Mouse (Mus musculus): Measurements from ENCODE around the gene Rsad2. TPM values are rescaled to one million over a fixed set of nuclear protein-coding genes. Genes with fewer than 3 reads are reported as not detected.
A peak's percentile ranks its signal among the peaks of the same experiment; 100 is the strongest.
"Not testable (repeated sequence)": the region's sequence is repeated elsewhere in the genome, so short reads cannot be mapped to it uniquely, and the experiment has no call there.

Gene Rsad2
- 0.42 and 0.58 TPM in 2 replicates for polyA plus RNA-seq (2014; fragmentation: Nextera tagmentation; extraction: Ambion mirVana)

- DNase-seq (ENCODE audit: low spot score) (peak; percentile 51), ATAC-seq (ENCODE audit: low FRiP score) (no peak)
- Histone ChIP-seq H3K4me2 (replicated peaks) (0 out of 2 replicates have a peak within 1 kb of the TSS, but pooled peaks have one; percentile 12), H3K36me3 (replicated peaks; ENCODE audit: control insufficient read depth, insufficient read depth) (no peaks in the 10 kb centered on the region), H3K27ac (no peak within 1 kb of the TSS), H3K9ac (no peak within 1 kb of the TSS), H3K4me3 (replicated peaks; ENCODE audit: low read length) (no peak within 1 kb of the TSS), H3K4me1 (replicated peaks; ENCODE audit: control insufficient read depth, insufficient read depth, low read length) (no peaks in the 10 kb centered on the region), H3K9me3 (ENCODE audit: control insufficient read depth, low read length) (no peaks in the 10 kb centered on the region), H3K27me3 (ENCODE audit: control insufficient read depth, insufficient read depth, low read length) (no peaks in the 10 kb centered on the region)
- WGBS: 43% methylated on average over 13 of the region's 13 CpGs
These were observed at the start of gene Rsad2 for GRCm38 (mm10) chr12:26456028-26456698. Gene Rsad2, minus strand, starts transcription at chr12:26456452.

- WGBS: 78% methylated on average over 3 of the region's 3 CpGs
- no peak overlapping the region for H3K9ac ChIP-seq
- no peaks in the 10 kb centered on the region for H3K9me3 ChIP-seq (ENCODE audit: control insufficient read depth, low read length)
- H3K36me3 ChIP-seq (replicated peaks; ENCODE audit: control insufficient read depth, insufficient read depth): no peaks in the 10 kb centered on the region
- no peak overlapping the region for H3K4me3 ChIP-seq (replicated peaks; ENCODE audit: low read length)
- no peak overlapping the region for H3K27ac ChIP-seq
- ATAC-seq (ENCODE audit: low FRiP score) (no peak), DNase-seq (ENCODE audit: low spot score) (no peak)
- no peaks in the 10 kb centered on the region for H3K27me3 ChIP-seq (ENCODE audit: control insufficient read depth, insufficient read depth, low read length)
- 0 out of 2 replicates have a peak, but pooled peaks cover 5% of the 10 kb centered on the region for H3K4me1 ChIP-seq (replicated peaks; ENCODE audit: control insufficient read depth, insufficient read depth, low read length)
- H3K4me2 ChIP-seq (replicated peaks): no peak overlapping the region
These were observed 44.8 kb upstream of the Rsad2 start for GRCm38 (mm10) chr12:26501042-26501441.

GRCm38 (mm10) chr12:26489942-26490341, 33.7 kb upstream of the Rsad2 start:
- WGBS: 90% methylated on average over 1 of the region's 1 CpGs
- H3K27me3 ChIP-seq (ENCODE audit: control insufficient read depth, insufficient read depth, low read length): no peaks in the 10 kb centered on the region
- H3K4me1 ChIP-seq (replicated peaks; ENCODE audit: control insufficient read depth, insufficient read depth, low read length): peaks cover 10% of the 10 kb centered on the region; the same call in 1 of the 2 replicates

GRCm38 (mm10) chr12:26488617-26489274, 32.5 kb upstream of the Rsad2 start:
- H3K36me3 ChIP-seq (replicated peaks; ENCODE audit: control insufficient read depth, insufficient read depth): no peaks in the 10 kb centered on the region
- H3K27ac ChIP-seq: no peak overlapping the region
- no peaks in the 10 kb centered on the region for H3K9me3 ChIP-seq (ENCODE audit: control insufficient read depth, low read length)
- H3K9ac ChIP-seq: 0 out of 2 replicates have a peak overlapping the region, but pooled peaks have one; percentile 14
- no peak overlapping the region; the same call in 1 of the 2 replicates for H3K4me2 ChIP-seq (replicated peaks)
- no peak overlapping the region for H3K4me3 ChIP-seq (replicated peaks; ENCODE audit: low read length)
- ATAC-seq (ENCODE audit: low FRiP score): no peak
- WGBS: 37% methylated on average over 5 of the region's 5 CpGs
- no peak for DNase-seq (ENCODE audit: low spot score)
- no peaks in the 10 kb centered on the region for H3K27me3 ChIP-seq (ENCODE audit: control insufficient read depth, insufficient read depth, low read length)
- H3K4me1 ChIP-seq (replicated peaks; ENCODE audit: control insufficient read depth, insufficient read depth, low read length): peaks cover 10% of the 10 kb centered on the region; the same call in 1 of the 2 replicates

More at GRCm38 (mm10) chr12:26489942-26490341, 33.7 kb upstream of the Rsad2 start:
- no peak overlapping the region for H3K9ac ChIP-seq
- no peak overlapping the region for H3K4me3 ChIP-seq (replicated peaks; ENCODE audit: low read length)
- DNase-seq (ENCODE audit: low spot score) (no peak), ATAC-seq (ENCODE audit: low FRiP score) (no peak)
- no peaks in the 10 kb centered on the region for H3K36me3 ChIP-seq (replicated peaks; ENCODE audit: control insufficient read depth, insufficient read depth)
- H3K9me3 ChIP-seq (ENCODE audit: control insufficient read depth, low read length): no peaks in the 10 kb centered on the region
- H3K4me2 ChIP-seq (replicated peaks): no peak overlapping the region
- no peak overlapping the region for H3K27ac ChIP-seq

GRCm38 (mm10) chr12:26487874-26488616, 31.8 kb upstream of the Rsad2 start:
- H3K9me3 ChIP-seq (ENCODE audit: control insufficient read depth, low read length): no peaks in the 10 kb centered on the region
- 41% methylated on average over 14 of the region's 14 CpGs for WGBS
- peak; percentile 55; the same call in 1 of the 2 replicates for ATAC-seq (ENCODE audit: low FRiP score)
- H3K36me3 ChIP-seq (replicated peaks; ENCODE audit: control insufficient read depth, insufficient read depth): no peaks in the 10 kb centered on the region
- no peak overlapping the region; the same call in 1 of the 2 replicates for H3K4me2 ChIP-seq (replicated peaks)
- 0 out of 2 replicates have a peak overlapping the region, but pooled peaks have one; percentile 14 for H3K9ac ChIP-seq
- H3K27me3 ChIP-seq (ENCODE audit: control insufficient read depth, insufficient read depth, low read length): no peaks in the 10 kb centered on the region
- DNase-seq (ENCODE audit: low spot score): peak; percentile 83
- H3K27ac ChIP-seq: no peak overlapping the region
- H3K4me3 ChIP-seq (replicated peaks; ENCODE audit: low read length): no peak overlapping the region
- peaks cover 10% of the 10 kb centered on the region; the same call in 1 of the 2 replicates for H3K4me1 ChIP-seq (replicated peaks; ENCODE audit: control insufficient read depth, insufficient read depth, low read length)

- DNase-seq (ENCODE audit: low spot score); ATAC-seq (ENCODE audit: low FRiP score); H3K36me3 ChIP-seq (replicated peaks; ENCODE audit: control insufficient read depth, insufficient read depth); H3K9ac ChIP-seq; H3K4me2 ChIP-seq (replicated peaks); H3K9me3 ChIP-seq (ENCODE audit: control insufficient read depth, low read length); H3K27me3 ChIP-seq (ENCODE audit: control insufficient read depth, insufficient read depth, low read length); H3K4me3 ChIP-seq (replicated peaks; ENCODE audit: low read length); H3K27ac ChIP-seq: not testable (repeated sequence)
- 92% methylated on average over 12 of the region's 12 CpGs for WGBS
- H3K4me1 ChIP-seq (replicated peaks; ENCODE audit: control insufficient read depth, insufficient read depth, low read length): peaks cover 10% of the 10 kb centered on the region; the same call in 1 of the 2 replicates
These were observed 29.7 kb upstream of the Rsad2 start for GRCm38 (mm10) chr12:26485738-26486580.

- no peaks in the 10 kb centered on the region for H3K27me3 ChIP-seq (ENCODE audit: control insufficient read depth, insufficient read depth, low read length)
- WGBS: 89% methylated on average over 18 of the region's 18 CpGs
- no peak overlapping the region for H3K9ac ChIP-seq
These were observed 22.1 kb upstream of the Rsad2 start for GRCm38 (mm10) chr12:26478196-26479004.

GRCm38 (mm10) chr12:26477198-26477597, 20.9 kb upstream of the Rsad2 start:
- H3K36me3 ChIP-seq (replicated peaks; ENCODE audit: control insufficient read depth, insufficient read depth): no peaks in the 10 kb centered on the region; the same call in 1 of the 2 replicates
- ATAC-seq (ENCODE audit: low FRiP score): no peak
- H3K9ac ChIP-seq: no peak overlapping the region
- 66% methylated on average over 5 of the region's 5 CpGs for WGBS
- no peak overlapping the region for H3K27ac ChIP-seq
- no peaks in the 10 kb centered on the region for H3K27me3 ChIP-seq (ENCODE audit: control insufficient read depth, insufficient read depth, low read length)
- DNase-seq (ENCODE audit: low spot score): no peak
- no peak overlapping the region for H3K4me2 ChIP-seq (replicated peaks)
- H3K4me3 ChIP-seq (replicated peaks; ENCODE audit: low read length): no peak overlapping the region
- no peaks in the 10 kb centered on the region for H3K4me1 ChIP-seq (replicated peaks; ENCODE audit: control insufficient read depth, insufficient read depth, low read length)
- no peaks in the 10 kb centered on the region for H3K9me3 ChIP-seq (ENCODE audit: control insufficient read depth, low read length)

More at GRCm38 (mm10) chr12:26478196-26479004, 22.1 kb upstream of the Rsad2 start:
- Histone ChIP-seq H3K4me1 (replicated peaks; ENCODE audit: control insufficient read depth, insufficient read depth, low read length) (no peaks in the 10 kb centered on the region), H3K36me3 (replicated peaks; ENCODE audit: control insufficient read depth, insufficient read depth) (no peaks in the 10 kb centered on the region; the same call in 1 of the 2 replicates), H3K4me3 (replicated peaks; ENCODE audit: low read length) (no peak overlapping the region), H3K4me2 (replicated peaks) (no peak overlapping the region), H3K9me3 (ENCODE audit: control insufficient read depth, low read length) (no peaks in the 10 kb centered on the region), H3K27ac (no peak overlapping the region)
- no peak for ATAC-seq (ENCODE audit: low FRiP score)
- no peak for DNase-seq (ENCODE audit: low spot score)
